Mouse (Mus musculus) cerebellum, postnatal 10 days (tissue): Measurements from ENCODE around the gene Eif2d.

Experiments
- DNase-seq, 2 experiments: peaks; one replicate each; pipeline ENCODE4 v3.0.0; 2021; ENCODE audit warnings: mixed read lengths in 2 of 2

Gene Eif2d

GRCm38 (mm10) chr1:131221822-131222590 lies 69.0 kb downstream of the Eif2d start:
- no peak for DNase-seq

- DNase-seq = no peak
Observed at GRCm38 (mm10) chr1:131223345-131223744, 70.4 kb downstream of the Eif2d start.

DNA sequence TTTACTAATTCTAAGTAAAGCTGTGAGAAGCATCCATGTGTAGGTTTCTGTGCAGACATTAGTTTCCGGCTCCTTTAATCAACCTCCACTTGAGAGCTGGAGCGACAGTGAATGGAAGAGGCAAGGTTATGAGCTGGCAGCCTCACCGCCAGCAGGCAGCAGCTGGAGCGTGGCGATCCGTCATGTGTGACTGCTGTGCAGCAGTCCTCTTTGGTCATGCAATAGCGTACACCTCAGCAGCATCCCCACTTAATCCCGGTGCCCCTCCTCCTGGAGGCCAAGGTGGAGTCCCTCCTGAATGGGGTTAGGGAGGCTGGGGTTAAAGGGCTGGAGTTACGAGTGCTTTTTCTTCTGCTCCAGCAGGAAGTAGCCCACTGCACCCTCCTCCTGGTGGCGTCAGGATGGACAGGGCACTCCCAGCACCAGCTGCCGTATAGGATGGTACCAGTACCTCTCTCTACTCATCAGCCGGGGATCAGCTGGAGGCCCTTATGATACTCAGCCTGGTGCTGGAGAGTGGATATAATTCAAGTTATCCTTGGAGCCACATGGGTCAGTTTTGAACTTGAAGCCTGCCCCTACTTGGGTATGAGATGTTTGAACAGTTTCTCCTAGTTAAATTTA lies 72.0 kb downstream of the Eif2d start:
- DNase-seq = no peak

- no peak for DNase-seq
Observed at GRCm38 (mm10) chr1:131228225-131228624, 75.2 kb downstream of the Eif2d start.

GRCm38 (mm10) chr1:131228659-131229058 lies 75.7 kb downstream of the Eif2d start:
- no peak for DNase-seq

DNA sequence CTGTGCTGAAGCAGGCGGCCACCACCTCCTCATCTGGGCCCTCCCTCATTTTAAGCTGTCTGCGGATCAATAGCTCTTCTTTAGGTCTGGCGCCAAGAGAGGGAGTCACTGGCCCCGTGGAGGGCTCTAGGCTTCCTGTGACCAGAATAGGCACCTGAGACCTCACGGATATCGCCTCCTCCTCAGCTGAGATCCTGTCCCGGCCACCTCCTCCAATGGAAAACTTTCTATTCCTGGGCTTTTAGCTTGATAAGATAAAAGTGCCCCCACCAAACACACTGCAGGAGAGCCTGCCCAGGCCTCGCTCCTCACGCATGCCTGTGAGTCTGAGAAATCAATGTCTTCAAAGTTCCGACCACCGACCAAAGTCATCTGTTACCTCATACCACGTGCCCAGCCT lies 80.5 kb downstream of the Eif2d start:
- no peak for DNase-seq

- DNase-seq = no peak
Observed at GRCm38 (mm10) chr1:131236077-131236476, 83.1 kb downstream of the Eif2d start.
